Mouse (Mus musculus): ENCODE measurements around the gene Thap3. TPM values are rescaled to one million over a fixed set of nuclear protein-coding genes. Genes with fewer than 3 reads are reported as not detected.
A peak's percentile ranks its signal among the peaks of the same experiment; 100 is the strongest.

Gene Thap3
- total RNA-seq, 2 experiments from 2014 or later = 29.2 to 33.0 TPM

GRCm38 (mm10) chr4:151937441-151937840 is 51.4 kb downstream of the Thap3 start:
- intact Hi-C loops (cut with DNase I) = no loop called here
- no peak for DNase-seq

GRCm38 (mm10) chr4:151934215-151934572 is 54.6 kb downstream of the Thap3 start:
- no peak for DNase-seq
- intact Hi-C loops (cut with DNase I) = no loop called here

- intact Hi-C loops (cut with DNase I) = no loop called here
- peak; percentile 90 for DNase-seq
These were observed 55.1 kb downstream of the Thap3 start, which contains the start of gene Dnajc11 for GRCm38 (mm10) chr4:151933505-151934214. Gene Dnajc11 (plus strand): TSS chr4:151933691.

Other genes starting within 250 kb of the Thap3 start
- gene Camta1, start 127.1 kb downstream of the Thap3 start, total RNA-seq (2021) = 100 to 1,000 TPM; 198 to 204 TPM
- gene Dnajc11, start 55.3 kb downstream of the Thap3 start, total RNA-seq (2021) = 10 to 100 TPM; 74.9 to 79.2 TPM
- gene Phf13, start 7.3 kb upstream of the Thap3 start, total RNA-seq (2021) = 10 to 100 TPM; 20.6 to 21.2 TPM
- 1 to 10 TPM; 6.6 to 7.1 TPM for gene Klhl21, start 19.8 kb upstream of the Thap3 start, total RNA-seq (2021)
- 10 to 100 TPM; 17.4 to 17.6 TPM for gene Zbtb48, start 38.7 kb upstream of the Thap3 start, total RNA-seq (2021)
- gene Tas1r1, start 49.6 kb upstream of the Thap3 start, total RNA-seq (2021) = under 1 TPM; 0.56 to 0.83 TPM
- gene Nol9, start 50.3 kb upstream of the Thap3 start, total RNA-seq (2021) = 10 to 100 TPM; 32.0 to 33.1 TPM
- 10 to 100 TPM; 21.2 to 25.7 TPM for gene Plekhg5, start 83.5 kb upstream of the Thap3 start, total RNA-seq (2021)
- gene Tnfrsf25, start 126.9 kb upstream of the Thap3 start, total RNA-seq (2021) = 1 to 10 TPM; 2.3 to 2.6 TPM
- under 1 TPM in 1 of 2 experiments, not detected in 1; 0.46 TPM for gene Espn, start 163.4 kb upstream of the Thap3 start, total RNA-seq (2021)
- not detected for gene Hes2, start 169.9 kb upstream of the Thap3 start, total RNA-seq (2021)
- gene Acot7, start 189.1 kb upstream of the Thap3 start, total RNA-seq (2021) = 100 to 1,000 TPM; 349 to 380 TPM